Mouse (Mus musculus) c-Kit-positive CD71-positive TER-119-positive erythroid progenitor cells, embryonic 14.5 days (primary cell): ENCODE measurements around the gene Evi5.

Experiments
- DNase-seq: peaks from one replicate; pipeline ENCODE4 v3.0.0-alpha.2; 2013; ENCODE audit warnings: low spot score

The Evi5 gene

GRCm38 (mm10) chr5:107869701-107870100, 5.2 kb downstream of the Evi5 start:
- DNase-seq = no peak

GRCm38 (mm10) chr5:107868905-107869424, 5.9 kb downstream of the Evi5 start:
- peak; percentile 77 for DNase-seq

- no peak for DNase-seq
Observed at GRCm38 (mm10) chr5:107867970-107868904, 6.7 kb downstream of the Evi5 start.

GRCm38 (mm10) chr5:107866127-107867126, 8.5 kb downstream of the Evi5 start:
- peak; percentile 66 for DNase-seq

- no peak for DNase-seq
Observed at GRCm38 (mm10) chr5:107863971-107864370, 10.9 kb downstream of the Evi5 start.

GRCm38 (mm10) chr5:107858963-107859362, 15.9 kb downstream of the Evi5 start:
- no peak for DNase-seq

GRCm38 (mm10) chr5:107855546-107855945, 19.4 kb downstream of the Evi5 start:
- no peak for DNase-seq

GRCm38 (mm10) chr5:107854556-107854955, 20.4 kb downstream of the Evi5 start:
- DNase-seq = no peak

GRCm38 (mm10) chr5:107853807-107854206, 21.1 kb downstream of the Evi5 start:
- DNase-seq = no peak

- DNase-seq = no peak
Observed at GRCm38 (mm10) chr5:107848964-107849363, 25.9 kb downstream of the Evi5 start.

- DNase-seq = no peak
Observed at GRCm38 (mm10) chr5:107847817-107848216, 27.1 kb downstream of the Evi5 start.

GRCm38 (mm10) chr5:107847349-107847748, 27.6 kb downstream of the Evi5 start:
- DNase-seq = no peak

- DNase-seq = no peak
Observed at GRCm38 (mm10) chr5:107840549-107841238, 34.2 kb downstream of the Evi5 start.

GRCm38 (mm10) chr5:107838891-107839644, 35.8 kb downstream of the Evi5 start:
- no peak for DNase-seq

- DNase-seq = no peak
Observed at GRCm38 (mm10) chr5:107834287-107834686, 40.6 kb downstream of the Evi5 start.

- DNase-seq = no peak
Observed at GRCm38 (mm10) chr5:107831351-107831750, 43.6 kb downstream of the Evi5 start.

GRCm38 (mm10) chr5:107829998-107830560, 44.8 kb downstream of the Evi5 start, which contains the start of gene Ube2d2b:
Gene Ube2d2b, plus strand, starts transcription at chr5:107830099.
- no peak for DNase-seq

- DNase-seq = no peak
Observed at GRCm38 (mm10) chr5:107822521-107822920, 52.4 kb downstream of the Evi5 start.

GRCm38 (mm10) chr5:107814651-107815050, 60.3 kb downstream of the Evi5 start:
- DNase-seq = no peak

GRCm38 (mm10) chr5:107807496-107807895, 67.4 kb downstream of the Evi5 start:
- no peak for DNase-seq
